Mouse (Mus musculus): ENCODE measurements at regions not wholly inside any gene's neighbourhood (a gene's known extent, or its start where the extent isn't known, plus 50 kb on each side); places are given as distances from the start of the nearest gene placed in this dataset.

- H3K9ac ChIP-seq (ENCODE audit: low read depth, low read length), result no peak overlapping the region
- no peaks in the 10 kb centered on the region for H3K9me3 ChIP-seq (ENCODE audit: control insufficient read depth, low read length)
- no peak overlapping the region for H3K27ac ChIP-seq (replicated peaks; ENCODE audit: low read depth, low read length)
- ATAC-seq (ENCODE audit: low read depth), result no peak
- H3K36me3 ChIP-seq (ENCODE audit: control insufficient read depth, insufficient read depth, low read length), result no peaks in the 10 kb centered on the region
- no peak overlapping the region for H3K4me3 ChIP-seq (ENCODE audit: low read depth, low read length)
- no peaks in the 10 kb centered on the region for H3K4me1 ChIP-seq (ENCODE audit: control insufficient read depth, insufficient read depth, low read length)
- WGBS, result 41% methylated on average over 2 of the region's 2 CpGs
- H3K4me2 ChIP-seq (ENCODE audit: low read depth, low read length), result no peak overlapping the region
- H3K27me3 ChIP-seq (replicated peaks; ENCODE audit: control insufficient read depth, insufficient read depth, low read length), result no peaks in the 10 kb centered on the region
- no peak for DNase-seq (ENCODE audit: low spot score)
These were observed 207.4 kb downstream of the Cbln1 start for GRCm38 (mm10) chr8:87264999-87265398.

GRCm38 (mm10) chr8:87260305-87260704, 212.1 kb downstream of the Cbln1 start:
- no peak for ATAC-seq (ENCODE audit: low read depth)
- Histone ChIP-seq H3K27me3 (replicated peaks; ENCODE audit: control insufficient read depth, insufficient read depth, low read length) (no peaks in the 10 kb centered on the region), H3K4me3 (ENCODE audit: low read depth, low read length) (no peak overlapping the region), H3K36me3 (ENCODE audit: control insufficient read depth, insufficient read depth, low read length) (no peaks in the 10 kb centered on the region), H3K27ac (replicated peaks; ENCODE audit: low read depth, low read length) (no peak overlapping the region), H3K4me2 (ENCODE audit: low read depth, low read length) (no peak overlapping the region), H3K9me3 (ENCODE audit: control insufficient read depth, low read length) (0 out of 2 replicates have a peak, but pooled peaks cover 6% of the 10 kb centered on the region), H3K9ac (ENCODE audit: low read depth, low read length) (no peak overlapping the region), H3K4me1 (ENCODE audit: control insufficient read depth, insufficient read depth, low read length) (no peaks in the 10 kb centered on the region)
- DNase-seq (ENCODE audit: low spot score), result no peak
- 94% methylated on average over 2 of the region's 2 CpGs for WGBS

GRCm38 (mm10) chr8:87242681-87243080, 229.7 kb downstream of the Cbln1 start:
- Histone ChIP-seq H3K9ac (ENCODE audit: low read depth, low read length) (no peak overlapping the region), H3K4me3 (ENCODE audit: low read depth, low read length) (no peak overlapping the region), H3K4me2 (ENCODE audit: low read depth, low read length) (no peak overlapping the region), H3K36me3 (ENCODE audit: control insufficient read depth, insufficient read depth, low read length) (no peaks in the 10 kb centered on the region), H3K4me1 (ENCODE audit: control insufficient read depth, insufficient read depth, low read length) (no peaks in the 10 kb centered on the region), H3K27ac (replicated peaks; ENCODE audit: low read depth, low read length) (no peak overlapping the region), H3K27me3 (replicated peaks; ENCODE audit: control insufficient read depth, insufficient read depth, low read length) (no peaks in the 10 kb centered on the region), H3K9me3 (ENCODE audit: control insufficient read depth, low read length) (no peaks in the 10 kb centered on the region)
- no peak for DNase-seq (ENCODE audit: low spot score)
- no peak for ATAC-seq (ENCODE audit: low read depth)
- WGBS, result 77% methylated on average over 2 of the region's 2 CpGs

GRCm38 (mm10) chr8:87237181-87237580, 235.2 kb downstream of the Cbln1 start:
- H3K9me3 ChIP-seq (ENCODE audit: control insufficient read depth, low read length), result no peaks in the 10 kb centered on the region
- ATAC-seq (ENCODE audit: low read depth) (no peak), DNase-seq (ENCODE audit: low spot score) (no peak)
- no peak overlapping the region for H3K4me2 ChIP-seq (ENCODE audit: low read depth, low read length)
- no peaks in the 10 kb centered on the region for H3K27me3 ChIP-seq (replicated peaks; ENCODE audit: control insufficient read depth, insufficient read depth, low read length)
- H3K9ac ChIP-seq (ENCODE audit: low read depth, low read length), result no peak overlapping the region
- no peak overlapping the region for H3K27ac ChIP-seq (replicated peaks; ENCODE audit: low read depth, low read length)
- no peak overlapping the region for H3K4me3 ChIP-seq (ENCODE audit: low read depth, low read length)
- WGBS, result 52% methylated on average over 6 of the region's 7 CpGs
- no peaks in the 10 kb centered on the region for H3K36me3 ChIP-seq (ENCODE audit: control insufficient read depth, insufficient read depth, low read length)
- H3K4me1 ChIP-seq (ENCODE audit: control insufficient read depth, insufficient read depth, low read length), result peaks cover 5% of the 10 kb centered on the region; the same call in 1 of the 2 replicates

- Histone ChIP-seq H3K27me3 (replicated peaks; ENCODE audit: control insufficient read depth, insufficient read depth, low read length) (no peaks in the 10 kb centered on the region), H3K4me1 (ENCODE audit: control insufficient read depth, insufficient read depth, low read length) (peaks cover 5% of the 10 kb centered on the region; the same call in 1 of the 2 replicates), H3K4me3 (ENCODE audit: low read depth, low read length) (no peak overlapping the region), H3K27ac (replicated peaks; ENCODE audit: low read depth, low read length) (no peak overlapping the region), H3K9ac (ENCODE audit: low read depth, low read length) (no peak overlapping the region), H3K36me3 (ENCODE audit: control insufficient read depth, insufficient read depth, low read length) (no peaks in the 10 kb centered on the region), H3K9me3 (ENCODE audit: control insufficient read depth, low read length) (no peaks in the 10 kb centered on the region), H3K4me2 (ENCODE audit: low read depth, low read length) (no peak overlapping the region)
- WGBS, result 79% methylated on average over 11 of the region's 11 CpGs
- no peak for DNase-seq (ENCODE audit: low spot score)
- no peak for ATAC-seq (ENCODE audit: low read depth)
These were observed 236.0 kb downstream of the Cbln1 start for GRCm38 (mm10) chr8:87236438-87236837.

GRCm38 (mm10) chr8:87235341-87236075, 236.9 kb downstream of the Cbln1 start:
- Histone ChIP-seq H3K27ac (replicated peaks; ENCODE audit: low read depth, low read length) (no peak overlapping the region), H3K4me2 (ENCODE audit: low read depth, low read length) (peak overlapping the region; percentile 44), H3K4me1 (ENCODE audit: control insufficient read depth, insufficient read depth, low read length) (peaks cover 5% of the 10 kb centered on the region; the same call in 1 of the 2 replicates), H3K9me3 (ENCODE audit: control insufficient read depth, low read length) (no peaks in the 10 kb centered on the region), H3K27me3 (replicated peaks; ENCODE audit: control insufficient read depth, insufficient read depth, low read length) (no peaks in the 10 kb centered on the region), H3K4me3 (ENCODE audit: low read depth, low read length) (peak overlapping the region; percentile 11; the same call in 1 of the 2 replicates), H3K36me3 (ENCODE audit: control insufficient read depth, insufficient read depth, low read length) (no peaks in the 10 kb centered on the region), H3K9ac (ENCODE audit: low read depth, low read length) (no peak overlapping the region)
- 42% methylated on average over 18 of the region's 18 CpGs for WGBS
- peak; percentile 23 for DNase-seq (ENCODE audit: low spot score)
- no peak for ATAC-seq (ENCODE audit: low read depth)

- Histone ChIP-seq H3K9ac (ENCODE audit: low read depth, low read length) (no peak overlapping the region), H3K9me3 (ENCODE audit: control insufficient read depth, low read length) (no peaks in the 10 kb centered on the region), H3K36me3 (ENCODE audit: control insufficient read depth, insufficient read depth, low read length) (no peaks in the 10 kb centered on the region), H3K4me1 (ENCODE audit: control insufficient read depth, insufficient read depth, low read length) (peaks cover 5% of the 10 kb centered on the region; the same call in 1 of the 2 replicates), H3K4me2 (ENCODE audit: low read depth, low read length) (no peak overlapping the region), H3K27me3 (replicated peaks; ENCODE audit: control insufficient read depth, insufficient read depth, low read length) (no peaks in the 10 kb centered on the region), H3K27ac (replicated peaks; ENCODE audit: low read depth, low read length) (no peak overlapping the region), H3K4me3 (ENCODE audit: low read depth, low read length) (no peak overlapping the region)
- ATAC-seq (ENCODE audit: low read depth) (no peak), DNase-seq (ENCODE audit: low spot score) (no peak)
- WGBS, result 63% methylated on average over 5 of the region's 5 CpGs
These were observed 238.1 kb downstream of the Cbln1 start for GRCm38 (mm10) chr8:87234336-87234735.

GRCm38 (mm10) chr8:87233805-87234331, 238.5 kb downstream of the Cbln1 start:
- peaks cover 5% of the 10 kb centered on the region; the same call in 1 of the 2 replicates for H3K4me1 ChIP-seq (ENCODE audit: control insufficient read depth, insufficient read depth, low read length)
- DNase-seq (ENCODE audit: low spot score) (peak; percentile 64), ATAC-seq (ENCODE audit: low read depth) (peak; percentile 48)
- no peak overlapping the region for H3K4me2 ChIP-seq (ENCODE audit: low read depth, low read length)
- H3K27ac ChIP-seq (replicated peaks; ENCODE audit: low read depth, low read length), result no peak overlapping the region
- no peak overlapping the region for H3K9ac ChIP-seq (ENCODE audit: low read depth, low read length)
- 33% methylated on average over 10 of the region's 10 CpGs for WGBS
- H3K27me3 ChIP-seq (replicated peaks; ENCODE audit: control insufficient read depth, insufficient read depth, low read length), result no peaks in the 10 kb centered on the region
- H3K36me3 ChIP-seq (ENCODE audit: control insufficient read depth, insufficient read depth, low read length), result no peaks in the 10 kb centered on the region
- no peaks in the 10 kb centered on the region for H3K9me3 ChIP-seq (ENCODE audit: control insufficient read depth, low read length)
- H3K4me3 ChIP-seq (ENCODE audit: low read depth, low read length), result no peak overlapping the region

- H3K9ac ChIP-seq (ENCODE audit: low read depth, low read length), result no peak overlapping the region
- no peak overlapping the region for H3K4me2 ChIP-seq (ENCODE audit: low read depth, low read length)
- 38% methylated on average over 4 of the region's 4 CpGs for WGBS
- ATAC-seq (ENCODE audit: low read depth) (no peak), DNase-seq (ENCODE audit: low spot score) (no peak)
- H3K4me3 ChIP-seq (ENCODE audit: low read depth, low read length), result no peak overlapping the region
- H3K9me3 ChIP-seq (ENCODE audit: control insufficient read depth, low read length), result no peaks in the 10 kb centered on the region
- H3K36me3 ChIP-seq (ENCODE audit: control insufficient read depth, insufficient read depth, low read length), result no peaks in the 10 kb centered on the region
- H3K27ac ChIP-seq (replicated peaks; ENCODE audit: low read depth, low read length), result no peak overlapping the region
- no peaks in the 10 kb centered on the region for H3K27me3 ChIP-seq (replicated peaks; ENCODE audit: control insufficient read depth, insufficient read depth, low read length)
- peaks cover 5% of the 10 kb centered on the region; the same call in 1 of the 2 replicates for H3K4me1 ChIP-seq (ENCODE audit: control insufficient read depth, insufficient read depth, low read length)
These were observed 240.6 kb downstream of the Cbln1 start for GRCm38 (mm10) chr8:87231762-87232161.
